Mouse (Mus musculus) yolk sac, embryonic 10.5 days (tissue): Measurements from ENCODE around the gene Gm39115.
A peak's percentile ranks its signal among the peaks of the same experiment; 100 is the strongest.

Experiments
- DNase-seq: peaks from one replicate; pipeline ENCODE4 v3.0.0-alpha.2; 2017; ENCODE audit warnings: low spot score

Gene Gm39115

DNA sequence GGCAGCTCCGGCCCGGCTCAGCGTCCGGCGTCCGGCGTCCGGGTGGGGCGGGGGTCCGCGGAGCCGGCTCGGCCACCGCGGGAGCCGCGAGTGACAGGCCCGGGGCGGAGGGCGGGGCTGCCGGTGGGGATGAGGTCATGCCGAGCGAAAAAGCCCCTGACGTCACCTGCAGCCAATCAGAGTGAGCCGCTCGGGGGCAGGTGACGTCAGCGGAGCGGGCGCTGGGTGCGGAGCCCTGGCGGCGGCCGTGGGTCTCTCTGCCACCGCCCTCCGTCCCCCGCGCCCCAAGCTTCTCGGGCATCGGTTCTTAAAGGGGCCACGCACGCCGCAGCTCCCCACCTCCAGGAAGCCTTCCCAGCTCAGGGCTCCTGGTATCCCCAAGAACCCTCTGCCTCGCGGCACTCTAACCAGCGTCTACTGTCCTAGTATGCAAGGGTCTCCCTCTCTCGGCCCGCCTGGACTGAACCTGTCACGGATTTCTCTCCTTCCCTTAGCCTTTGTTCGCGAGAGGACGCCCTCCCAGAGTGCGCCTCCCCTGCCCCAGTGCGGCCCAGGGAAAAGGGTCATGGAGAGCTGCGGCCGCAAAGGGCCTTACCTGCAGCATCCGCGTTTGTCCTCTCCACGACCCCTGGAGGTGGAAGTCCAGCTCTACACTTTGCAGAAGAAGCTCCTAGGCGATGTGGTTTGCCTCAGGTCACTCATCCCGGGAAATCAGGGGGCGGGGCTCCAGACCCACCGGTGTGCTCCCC is 40.5 kb downstream of the Gm39115 start, which contains the start of gene Dusp8:
Gene Dusp8 (minus strand): TSS at position 661 of the 749 bp plus-strand sequence.
- peak; percentile 85 for DNase-seq

DNA sequence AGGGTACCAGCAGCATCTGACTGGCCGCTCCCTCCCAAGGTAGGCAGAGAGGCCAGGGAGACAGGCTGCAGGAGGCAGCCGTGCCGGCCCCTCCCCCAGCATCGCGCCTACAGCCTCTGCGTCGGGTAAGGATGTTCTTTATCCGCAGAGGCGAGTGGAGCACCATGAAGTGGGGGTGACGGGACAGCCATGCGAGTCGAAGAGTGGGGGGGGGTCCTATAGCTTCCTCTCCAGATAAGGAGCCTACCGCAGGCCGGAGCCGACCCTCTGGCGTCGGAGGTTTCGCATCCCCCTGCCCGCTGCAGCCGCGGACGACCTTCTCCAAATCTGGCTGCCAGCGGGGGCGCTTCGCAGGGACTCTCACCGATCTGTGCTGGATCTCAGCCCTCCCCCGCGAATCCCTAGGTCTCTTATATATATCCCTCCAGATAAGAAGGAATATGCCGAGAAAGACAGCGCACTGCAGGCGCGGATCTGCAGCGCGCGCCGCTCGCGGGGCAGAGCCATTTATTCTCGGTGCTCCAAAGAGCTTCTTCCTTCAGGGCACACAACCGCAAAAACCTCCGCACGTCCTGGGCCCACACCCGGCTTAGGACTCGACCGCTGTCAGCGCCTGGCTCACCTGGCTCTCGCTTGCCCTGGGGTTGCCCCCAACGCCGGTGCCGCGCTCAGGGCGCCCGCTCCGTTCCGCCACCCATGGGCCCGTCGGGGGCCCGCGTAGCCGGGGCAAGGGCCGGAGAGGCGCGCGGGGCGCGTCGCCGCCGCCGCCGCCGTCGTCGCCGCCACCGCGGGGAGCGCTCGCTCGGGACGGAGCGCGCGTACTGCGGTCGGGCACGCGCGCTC is 41.3 kb downstream of the Gm39115 start:
- peak; percentile 40 for DNase-seq

DNA sequence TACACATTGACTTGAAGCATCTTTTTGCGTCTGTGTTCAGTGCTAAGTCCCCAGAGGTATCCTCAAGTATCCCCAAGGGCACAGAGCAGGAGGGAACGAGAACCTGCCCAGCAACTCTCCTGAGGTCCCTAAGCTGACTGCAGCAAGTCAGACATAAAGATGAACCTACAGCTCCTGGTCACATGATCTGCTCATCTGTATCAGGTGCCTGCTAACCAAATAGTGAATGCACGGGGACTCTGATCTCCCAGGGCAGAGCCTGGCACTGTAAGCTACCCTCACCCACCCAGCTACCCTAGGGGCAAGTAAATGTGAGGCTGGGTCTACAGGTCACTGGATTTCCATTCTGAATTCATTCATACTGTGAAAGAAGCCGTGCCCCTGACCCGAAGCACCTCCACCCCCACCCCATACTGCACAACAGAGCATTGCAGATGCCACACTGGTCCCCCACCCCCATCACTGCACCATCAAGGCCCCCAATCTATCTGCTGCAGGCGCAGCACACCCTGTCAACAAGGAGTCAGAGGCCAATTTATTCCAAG is 42.1 kb downstream of the Gm39115 start:
- DNase-seq = no peak

- DNase-seq = no peak
These were observed 42.8 kb downstream of the Gm39115 start for GRCm38 (mm10) chr7:142092991-142093390.

DNA sequence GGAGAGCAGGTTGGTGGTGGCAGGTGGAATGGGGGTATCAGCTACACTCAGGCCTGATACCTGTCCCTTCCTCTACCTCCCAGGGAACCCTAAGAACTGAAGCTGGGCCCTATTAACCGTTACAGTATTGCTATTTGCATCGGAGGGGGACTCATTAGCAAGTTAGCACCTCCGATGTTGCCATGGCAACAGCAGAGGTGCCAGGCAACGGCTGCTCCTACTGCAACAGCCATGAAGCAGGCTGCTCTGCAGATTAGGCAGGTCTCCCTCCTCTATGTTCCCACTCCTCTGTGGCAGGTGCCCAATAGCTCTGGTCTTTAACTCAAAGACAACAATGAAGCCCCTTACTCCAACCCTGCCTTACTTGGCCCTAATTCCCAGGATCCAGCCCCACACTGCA is 44.0 kb downstream of the Gm39115 start:
- no peak for DNase-seq

DNA sequence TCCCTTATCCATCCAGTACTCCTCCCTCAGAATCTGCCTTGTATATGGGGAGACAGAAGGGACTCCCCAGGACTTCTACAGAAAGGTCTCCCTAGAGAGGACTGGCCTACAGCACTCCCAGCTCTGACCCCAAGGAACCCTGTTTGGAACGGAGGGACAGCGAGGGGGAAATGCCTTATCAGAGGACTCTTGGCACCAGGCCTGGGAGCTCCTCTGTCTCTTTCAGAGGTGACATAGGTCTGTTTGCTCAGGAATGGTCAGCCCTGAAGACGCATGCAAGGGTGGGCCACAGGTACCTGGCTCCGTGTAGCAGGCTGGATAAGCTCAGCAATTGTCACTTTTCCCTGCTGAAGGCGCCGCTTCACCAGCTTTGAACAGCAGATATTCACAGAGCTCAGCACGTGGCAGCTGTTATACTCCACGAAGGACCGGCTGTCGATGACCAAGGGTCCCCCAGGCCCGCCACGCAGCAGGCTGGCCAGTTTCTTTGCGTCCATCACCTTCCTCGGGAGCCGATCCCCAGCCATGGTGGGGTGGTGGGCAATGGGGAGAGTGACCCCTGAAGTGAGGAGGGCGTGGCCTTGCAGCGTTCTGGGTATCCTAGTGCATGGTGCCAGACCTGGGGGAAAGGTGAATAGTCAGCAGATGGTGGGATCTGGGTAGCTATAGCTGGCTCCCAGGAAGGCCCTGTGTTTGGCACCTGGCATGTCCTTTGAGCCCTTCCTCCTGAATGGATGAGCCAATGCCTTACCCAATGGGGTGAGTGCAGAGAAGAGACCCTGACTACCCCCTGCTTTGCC is 46.0 kb downstream of the Gm39115 start:
- DNase-seq = no peak

DNA sequence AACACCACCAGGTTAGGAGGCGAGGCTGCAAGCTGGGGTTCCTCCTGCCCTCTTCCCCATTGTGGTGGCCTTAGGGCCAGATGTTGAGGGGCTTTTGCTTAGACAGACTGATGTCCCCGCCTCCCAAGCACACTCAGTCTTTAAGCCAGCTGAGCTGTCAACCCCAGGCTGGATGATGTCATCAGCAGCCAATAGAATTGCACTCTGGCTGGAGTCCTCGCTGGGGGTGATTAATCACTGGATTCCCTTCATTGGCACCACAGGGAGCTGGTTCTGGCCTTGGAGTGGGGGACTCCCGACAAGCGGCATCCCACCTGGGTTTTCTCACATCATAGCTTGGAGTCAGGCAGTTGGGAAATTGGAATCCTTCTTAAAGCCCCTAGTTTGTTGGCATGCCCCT is 46.9 kb downstream of the Gm39115 start:
- DNase-seq = peak; percentile 22

DNA sequence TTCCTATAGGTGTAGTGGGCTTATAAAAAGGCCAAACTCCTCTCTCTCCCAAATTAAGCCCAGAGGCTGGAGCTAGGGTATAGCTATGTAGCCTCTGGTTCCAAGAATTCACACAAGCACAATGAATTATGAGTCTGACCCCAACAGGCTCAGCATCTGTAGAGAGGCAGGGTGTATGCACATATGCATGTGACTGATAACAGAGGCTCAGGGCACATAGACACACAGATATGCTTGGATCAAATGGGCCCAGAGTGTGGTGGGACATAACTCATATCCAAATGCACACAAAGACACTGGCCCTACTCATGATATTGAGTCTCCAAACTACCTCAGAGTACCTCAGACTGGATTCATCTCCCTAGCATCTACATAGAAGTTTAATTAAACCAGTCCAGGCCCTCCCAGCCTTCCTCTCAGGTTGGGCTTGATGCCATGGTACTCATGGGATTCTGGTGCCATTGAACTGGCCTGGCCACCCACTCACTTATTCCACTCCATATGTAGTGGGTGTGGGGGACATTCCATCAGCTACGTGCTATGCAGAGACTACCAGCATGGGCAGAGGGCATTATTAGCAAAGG is 48.7 kb downstream of the Gm39115 start:
- peak; percentile 9 for DNase-seq

GRCm38 (mm10) chr7:142086159-142086905 is 49.5 kb downstream of the Gm39115 start:
- no peak for DNase-seq
